In genomic region chr4:108032352-108032849, GRCm38 (mm10) we compare ENCODE assay signal across 9 mouse cellular contexts.
DNase-seq lines count a peak whose midpoint lies in the region; ATAC-seq lines count a peak whose summit lies in the region.
"Had no signal": no experiment of that assay in that cellular context is flagged by ENCODE, and none has a peak within 500 bp of the region (broad histone marks: within the 10 kb centered on the region; RNA-seq: fewer than 3 reads in every experiment).

No protein-coding gene starts in this region.

- H3K4me3 ChIP-seq in heart, embryonic 11.5 days (ENCODE audit: low read depth, low read length) = peak overlapping the region; percentile 70
- H3K4me3 ChIP-seq in hindbrain, embryonic 12.5 days = peak overlapping the region; percentile 61
- H3K4me3 ChIP-seq in midbrain, embryonic 11.5 days (ENCODE audit: low read depth, low read length) = peak overlapping the region; percentile 54

- H3K9me3 ChIP-seq in heart, embryonic 11.5 days (replicated peaks; ENCODE audit: control insufficient read depth, low read length) = no peaks in the 10 kb centered on the region
- H3K9me3 ChIP-seq in hindbrain, embryonic 12.5 days (replicated peaks) = no peaks in the 10 kb centered on the region
- H3K9me3 ChIP-seq in midbrain, embryonic 11.5 days (ENCODE audit: control insufficient read depth, low read length) = no peaks in the 10 kb centered on the region

- H3K27me3 ChIP-seq in heart, embryonic 11.5 days (ENCODE audit: control insufficient read depth, insufficient read depth, low read length) = peaks cover 44% of the 10 kb centered on the region
- H3K27me3 ChIP-seq in hindbrain, embryonic 12.5 days = peaks cover 47% of the 10 kb centered on the region
- peaks cover 36% of the 10 kb centered on the region for H3K27me3 ChIP-seq in midbrain, embryonic 11.5 days (ENCODE audit: control insufficient read depth, insufficient read depth, low read length)

- 37% methylated on average over 11 of the region's 11 CpGs for WGBS in heart, embryonic 11.5 days (ENCODE audit: insufficient replicate concordance)
- WGBS in hindbrain, embryonic 12.5 days = 39% methylated on average over 11 of the region's 11 CpGs
- 44% methylated on average over 11 of the region's 11 CpGs for WGBS in midbrain, embryonic 11.5 days

- H3K27ac ChIP-seq in heart, embryonic 11.5 days (ENCODE audit: low read depth, low read length) = no peak overlapping the region
- H3K27ac ChIP-seq in hindbrain, embryonic 12.5 days = no peak overlapping the region
- H3K27ac ChIP-seq in midbrain, embryonic 11.5 days (ENCODE audit: low read depth, low read length) = no peak overlapping the region

- peaks cover 14% of the 10 kb centered on the region; the same call in 1 of the 2 replicates for H3K4me1 ChIP-seq in heart, embryonic 11.5 days (ENCODE audit: control insufficient read depth, insufficient read depth, low read length)
- H3K4me1 ChIP-seq in hindbrain, embryonic 12.5 days = peaks cover 18% of the 10 kb centered on the region
- peaks cover 5% of the 10 kb centered on the region; the same call in 1 of the 2 replicates for H3K4me1 ChIP-seq in midbrain, embryonic 11.5 days (ENCODE audit: control insufficient read depth, insufficient read depth, low read length)

- no peaks in the 10 kb centered on the region for H3K36me3 ChIP-seq in heart, embryonic 11.5 days (ENCODE audit: control insufficient read depth, insufficient read depth, low read length)
- no peaks in the 10 kb centered on the region for H3K36me3 ChIP-seq in hindbrain, embryonic 12.5 days
- H3K36me3 ChIP-seq in midbrain, embryonic 11.5 days (ENCODE audit: control insufficient read depth, insufficient read depth, low read length) = no peaks in the 10 kb centered on the region

- no peak for DNase-seq in heart, adult 9 months (ENCODE audit: low spot score in 2 of 2)
- DNase-seq in embryo, embryonic 11 days = peak; percentile 25
- DNase-seq in midbrain, embryonic 11.5 days (ENCODE audit: low spot score, missing footprints) = peak; percentile 89
- no peak for DNase-seq in MN1 (ENCODE audit: low spot score)
- DNase-seq in right cerebral cortex, postnatal 10 days (ENCODE audit: low spot score in 2 of 2) = no peak
- DNase-seq in cerebellum, adult 8-10 months = no peak

- H3K9ac ChIP-seq in heart, embryonic 11.5 days (ENCODE audit: low read depth, low read length) = no peak overlapping the region
- H3K9ac ChIP-seq in hindbrain, embryonic 12.5 days = peak overlapping the region; percentile 62
- no peak overlapping the region for H3K9ac ChIP-seq in midbrain, embryonic 11.5 days (ENCODE audit: low read length)

- ATAC-seq in heart, embryonic 11.5 days (replicated peaks; ENCODE audit: insufficient number of reproducible peaks, low FRiP score, low TSS enrichment) = no peak
- ATAC-seq in hindbrain, embryonic 12.5 days (ENCODE audit: low FRiP score) = no peak
- no peak for ATAC-seq in midbrain, embryonic 11.5 days (ENCODE audit: low FRiP score)
- ATAC-seq: CD4-positive, CD25-positive, alpha-beta regulatory T cell, adult 4 months had no signal

- H3K4me2 ChIP-seq in heart, embryonic 11.5 days = peak overlapping the region; percentile 99
- H3K4me2 ChIP-seq in hindbrain, embryonic 12.5 days (replicated peaks) = peak overlapping the region; percentile 99
- peak overlapping the region; percentile 98 for H3K4me2 ChIP-seq in midbrain, embryonic 11.5 days

Comparison
In these comparisons a context has a peak if more than half of its experiments do, and no peak if none do; other contexts are left out.
1. DNase-seq: peak in embryo, embryonic 11 days (single experiment) and midbrain, embryonic 11.5 days (single experiment); none in heart, adult 9 months (0 of 2), MN1 (single experiment), right cerebral cortex, postnatal 10 days (0 of 2) and cerebellum, adult 8-10 months (single experiment).
2. Peak in every context shown above with its lines, with median percentiles within 50 percentile points of each other: H3K4me2 ChIP-seq and H3K4me3 ChIP-seq.